Mouse (Mus musculus): ENCODE results near the gene Vps26a.

DNA sequence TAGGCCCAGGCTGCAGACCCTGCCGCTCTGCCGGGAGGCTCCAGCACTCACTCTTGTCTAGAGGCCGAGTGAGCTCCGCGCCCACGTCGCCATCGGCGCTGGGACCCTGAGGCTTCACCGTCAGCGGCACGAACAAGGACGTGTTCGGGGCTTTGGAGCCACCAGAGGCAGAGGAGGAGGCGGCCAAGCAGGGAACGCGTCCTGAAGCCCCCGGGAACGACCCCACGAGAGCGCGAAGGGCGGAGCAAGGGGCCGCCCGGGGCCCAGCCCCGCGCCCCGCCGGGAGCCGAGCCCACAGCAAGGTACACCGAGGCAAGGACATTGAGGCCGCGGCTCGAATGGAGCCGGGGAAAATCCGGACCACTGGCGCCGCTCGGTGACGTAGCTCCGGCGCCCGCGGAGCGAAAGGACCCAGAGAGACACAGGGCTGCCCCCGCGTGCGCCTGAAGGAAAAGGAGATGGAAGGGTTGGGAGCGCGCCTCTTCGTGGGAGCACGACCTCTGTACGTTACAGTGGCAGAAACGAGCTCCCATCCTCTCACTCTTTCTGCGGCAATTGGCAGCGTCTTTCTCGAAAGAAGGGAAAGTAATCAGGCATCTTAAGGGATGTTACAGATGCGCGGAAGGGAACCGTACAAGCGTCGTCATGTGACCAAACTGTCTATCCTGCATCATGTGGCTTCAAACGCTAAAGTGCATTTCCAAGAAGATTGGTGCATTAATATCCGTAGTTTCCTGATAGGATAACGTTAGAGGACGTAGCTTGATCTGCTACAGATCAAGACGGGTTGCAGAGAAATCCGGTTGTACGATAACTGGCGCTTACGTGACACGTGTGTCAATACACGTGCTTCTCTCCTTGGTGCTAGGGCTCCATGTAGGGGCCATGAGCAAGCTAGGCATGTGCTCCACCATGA lies 37.0 kb downstream of the Vps26a start, which contains the start of the genes 4930507D05Rik and Supv3l1:
- TF ChIP-seq CTCF (IDR thresholded peaks at IDR 0.05; ENCODE audit: low read depth, low read length) (no peak), POLR2A (IDR thresholded peaks at IDR 0.05; ENCODE audit: borderline replicate concordance, low read depth, low read length) (no peak)

Measured in bone marrow macrophage, adult 2 months (primary cell).